Mouse (Mus musculus): ENCODE measurements around the gene Tfdp1.

The Tfdp1 gene

DNA sequence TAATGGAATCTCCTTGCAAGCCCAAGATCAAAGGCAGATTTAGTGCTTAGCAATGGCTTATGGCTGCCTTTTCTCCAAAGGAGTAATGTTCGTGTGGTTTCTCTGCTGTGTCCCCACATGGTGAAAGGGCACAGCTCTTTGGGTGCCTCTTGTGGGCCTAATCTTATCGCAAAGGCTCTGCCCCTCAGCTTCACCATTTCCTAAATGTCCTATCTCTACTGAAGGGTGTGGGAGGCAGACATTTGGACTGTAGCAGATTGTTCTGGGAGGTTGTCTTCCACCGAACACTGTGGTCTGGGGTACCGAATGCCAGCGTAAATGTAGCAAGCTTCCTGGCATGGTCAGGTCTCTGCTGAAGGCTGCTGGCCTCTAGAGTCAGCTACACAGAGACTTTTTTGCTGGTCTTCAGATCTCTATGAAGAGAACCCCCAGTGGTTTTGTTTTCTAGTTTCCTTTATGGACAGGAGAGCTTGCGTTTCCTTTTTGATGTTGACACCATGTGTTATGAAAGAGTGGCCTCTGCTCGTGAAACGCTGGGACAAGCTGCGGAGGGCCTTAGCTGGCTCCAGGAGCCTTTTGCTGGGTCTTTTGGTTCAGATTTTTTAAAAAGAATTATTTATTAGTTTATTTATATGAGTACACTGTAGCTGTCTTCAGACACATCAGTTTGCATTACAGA is 14.7 kb downstream of the Tfdp1 start:
- DNase-seq = no peak

DNA sequence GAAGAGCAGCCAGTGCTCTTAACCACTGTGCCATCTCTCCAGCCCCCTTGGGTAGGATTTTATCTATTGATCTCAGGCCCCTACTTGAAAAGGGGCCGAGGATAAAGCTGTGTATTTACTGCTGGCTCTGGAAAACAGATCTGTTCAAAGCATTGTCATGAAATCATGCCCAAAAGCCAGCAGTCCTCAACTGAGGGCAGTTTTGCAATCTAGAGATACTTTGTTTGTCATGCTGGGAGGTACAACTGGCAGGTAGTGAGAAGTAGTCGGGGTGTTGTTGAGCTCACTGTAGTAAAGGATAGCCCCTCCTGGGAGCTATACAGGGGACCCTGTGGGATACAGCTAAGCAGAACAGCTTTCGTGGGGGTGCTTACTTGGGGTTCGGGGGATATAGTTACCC is 15.3 kb downstream of the Tfdp1 start:
- DNase-seq = no peak

DNA sequence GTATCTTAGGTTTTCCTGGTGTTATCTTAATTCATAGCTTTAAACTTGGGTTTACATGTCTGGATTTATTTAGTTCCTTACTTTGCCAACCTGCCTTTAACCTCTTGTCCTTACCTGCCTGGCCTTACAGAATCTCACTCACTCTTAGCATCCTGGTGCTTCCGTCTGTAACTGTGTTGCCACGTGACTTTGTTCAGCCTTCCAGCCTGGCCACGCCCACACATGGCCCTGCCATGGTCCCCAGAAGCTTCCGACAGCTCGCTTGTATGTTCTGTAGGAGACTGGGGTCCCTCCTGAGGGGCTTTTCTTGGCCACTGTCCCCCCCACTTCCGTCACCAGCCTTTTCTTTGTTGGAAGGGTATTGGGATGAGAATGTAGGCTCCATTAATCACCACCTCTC is 17.7 kb downstream of the Tfdp1 start:
- no peak for DNase-seq

DNA sequence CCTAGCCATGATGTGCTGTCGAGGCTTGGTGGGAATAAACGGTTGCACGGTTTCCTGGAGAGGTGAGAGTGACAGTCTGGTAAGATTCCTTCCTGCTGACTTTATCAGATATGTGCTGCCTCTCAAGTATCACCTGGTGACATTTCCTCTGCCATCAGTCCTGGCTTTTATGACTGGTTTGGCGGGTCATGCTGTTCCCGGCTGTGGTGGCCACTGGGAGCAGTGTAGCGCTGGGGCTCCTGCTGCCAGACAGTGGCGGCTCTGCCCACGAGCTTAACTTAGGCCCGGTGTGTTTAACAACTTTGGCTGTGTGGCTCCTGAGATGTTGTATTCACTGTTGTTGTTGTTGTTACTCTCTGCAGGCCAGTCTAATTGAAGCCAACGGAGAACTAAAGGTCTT is 18.1 kb downstream of the Tfdp1 start:
- no peak for DNase-seq

DNA sequence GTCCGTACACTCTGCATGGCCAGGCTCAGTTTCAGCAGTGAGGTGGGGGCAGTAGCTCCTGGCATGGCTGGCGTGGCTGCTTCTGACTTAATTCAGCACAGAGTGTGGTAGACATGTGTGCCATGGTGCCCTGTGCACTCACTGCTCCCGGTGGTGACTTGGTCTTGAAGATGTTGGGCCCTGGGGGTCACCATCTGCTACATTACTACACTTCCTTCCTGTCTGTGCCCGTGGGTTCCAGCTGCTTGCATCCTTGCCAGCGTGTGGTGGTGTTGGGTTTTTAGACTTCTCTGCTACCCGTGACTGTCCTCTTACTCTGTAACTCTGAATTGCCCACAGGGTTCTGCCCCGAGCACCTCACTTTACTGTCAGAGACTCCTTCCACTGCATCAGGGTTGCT is 21.7 kb downstream of the Tfdp1 start:
- no peak for DNase-seq

DNA sequence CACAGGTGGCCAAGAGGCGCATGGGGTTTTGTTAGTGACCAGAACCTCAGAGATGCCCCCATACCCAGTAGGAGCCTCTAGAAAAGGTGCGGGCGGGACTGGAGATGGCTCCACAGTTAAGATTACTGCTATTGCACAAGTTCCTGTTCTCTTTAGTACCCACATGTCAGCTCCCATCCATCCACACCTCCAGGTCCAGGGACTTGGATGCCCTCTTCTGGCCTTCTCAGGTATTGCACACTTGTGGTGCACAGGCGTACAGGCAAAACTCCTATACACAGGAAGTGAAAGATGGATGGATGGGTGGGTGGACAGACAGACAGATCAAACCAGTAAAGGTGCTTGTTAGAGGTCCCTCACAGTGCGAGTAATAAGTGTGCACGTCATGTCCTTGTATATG is 23.3 kb downstream of the Tfdp1 start:
- no peak for DNase-seq

DNA sequence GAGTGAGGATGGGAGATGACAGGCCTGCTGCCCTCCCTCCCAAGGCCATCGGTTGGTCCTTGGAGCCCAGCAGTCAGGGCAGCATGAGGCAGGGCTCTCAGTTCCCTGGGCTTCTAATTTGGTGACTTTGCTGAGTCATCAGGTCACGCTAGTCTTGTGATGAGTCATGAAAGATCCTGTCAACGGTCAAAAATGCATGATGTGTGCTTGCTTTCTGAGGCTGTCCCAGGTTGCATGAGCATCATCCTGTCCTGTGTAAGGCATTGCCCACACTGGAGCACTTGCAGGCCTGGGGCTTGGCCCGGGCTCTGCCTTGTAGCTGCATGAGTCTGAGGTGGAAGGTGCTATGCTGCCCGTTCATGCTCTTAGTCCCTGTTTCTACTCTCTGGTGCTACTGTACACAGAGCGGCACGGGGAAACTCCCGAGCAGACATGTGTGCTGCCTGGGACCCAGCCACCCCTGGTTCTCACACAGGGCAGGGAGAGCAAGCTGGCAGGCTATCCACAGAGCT is 34.7 kb downstream of the Tfdp1 start:
- DNase-seq = no peak

DNA sequence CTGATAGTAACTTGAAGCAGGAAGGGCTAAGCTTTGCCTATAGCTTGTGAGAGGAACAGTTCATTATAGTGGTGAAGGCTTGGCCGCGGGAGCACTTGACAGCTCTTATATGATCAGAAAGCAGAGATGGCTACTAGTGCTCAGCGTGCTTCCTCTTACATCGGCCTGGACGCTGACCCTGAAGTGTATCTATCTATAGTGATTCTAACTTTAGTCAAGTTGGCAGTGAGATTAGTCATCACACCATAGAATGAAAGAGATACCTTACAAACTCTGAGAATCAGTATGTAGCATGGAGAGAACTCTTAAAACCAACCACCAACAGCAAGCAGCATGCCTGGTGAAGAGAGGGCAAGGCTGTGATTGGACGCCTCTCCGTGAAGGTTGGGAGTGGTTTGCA is 43.1 kb downstream of the Tfdp1 start:
- DNase-seq = no peak

DNA sequence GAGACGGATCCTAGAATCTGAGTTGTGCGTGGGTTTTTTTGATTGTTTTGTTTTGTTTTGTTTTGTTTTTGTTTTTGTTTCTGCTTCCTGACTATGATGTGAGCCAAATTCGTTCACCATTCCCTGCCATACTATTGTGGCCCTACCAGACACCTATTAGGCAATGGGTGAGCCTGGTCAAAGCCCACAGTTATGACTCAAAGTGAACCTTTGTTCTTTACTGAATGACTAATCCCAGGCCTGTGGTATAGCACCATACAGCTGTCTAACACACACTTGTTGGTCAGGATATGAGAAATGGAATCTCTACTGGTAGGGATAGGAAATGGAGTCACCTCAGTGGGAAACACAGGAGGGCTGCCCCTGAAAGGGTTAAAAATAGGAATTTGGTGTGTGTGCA is 44.0 kb downstream of the Tfdp1 start:
- DNase-seq = no peak

DNA sequence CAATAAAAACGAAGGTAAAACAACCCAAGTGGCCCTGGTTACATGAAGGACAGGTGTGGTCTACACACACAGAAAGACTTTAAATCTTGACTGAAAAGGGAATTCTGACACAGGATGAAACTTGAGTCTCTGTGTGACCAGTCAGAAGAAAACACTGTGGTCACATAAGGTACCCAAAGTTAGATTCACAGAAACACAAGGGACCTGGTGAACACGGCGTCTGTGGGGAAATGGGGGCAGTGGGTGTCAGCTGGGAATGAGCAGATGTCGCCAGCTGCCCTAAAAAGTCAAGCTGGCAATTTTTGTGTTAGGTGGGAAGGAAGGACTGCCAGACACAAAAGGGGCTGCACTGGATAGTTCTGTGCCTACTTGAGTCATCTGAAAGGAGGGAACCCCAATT is 44.4 kb downstream of the Tfdp1 start:
- DNase-seq = no peak

DNA sequence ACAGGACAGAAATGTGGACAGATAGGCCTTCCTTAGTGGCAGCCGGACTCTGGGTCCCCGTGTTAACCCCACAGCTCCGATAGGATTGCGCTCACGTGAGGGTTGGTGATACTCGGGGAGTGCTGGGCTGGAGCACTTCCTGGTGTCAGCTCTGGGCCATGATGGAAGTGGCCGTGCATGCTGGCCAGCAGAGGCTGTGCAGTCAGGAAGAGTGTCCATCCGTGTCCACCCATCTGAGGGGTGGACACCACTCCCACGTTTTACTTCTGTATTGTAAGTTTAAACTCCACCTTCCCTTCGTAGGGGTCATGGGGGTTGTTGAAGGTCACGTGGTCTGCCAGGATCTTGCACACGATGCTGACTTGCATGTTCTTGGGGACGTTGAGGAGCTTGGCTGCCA is 47.8 kb downstream of the Tfdp1 start:
- no peak for DNase-seq

DNA sequence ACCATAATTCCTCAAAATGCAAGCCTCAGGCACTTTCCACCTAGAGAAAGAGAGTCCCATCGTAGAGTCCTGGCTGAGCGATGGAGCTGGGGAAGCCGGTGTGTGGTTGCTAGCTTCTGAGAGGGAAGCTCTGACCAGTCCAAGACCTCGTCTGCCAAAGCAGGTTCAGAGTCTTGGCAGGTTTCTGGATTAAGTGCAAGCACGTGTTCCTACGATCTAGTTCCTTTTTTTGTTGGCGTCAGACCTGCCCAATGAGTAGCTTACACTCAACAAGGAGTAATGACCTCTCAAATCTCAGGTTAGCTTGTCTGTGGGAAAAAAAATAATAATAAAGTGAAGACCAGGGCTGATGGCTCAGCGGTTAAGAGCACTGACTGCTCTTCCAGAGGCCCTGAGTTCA is 49.2 kb downstream of the Tfdp1 start:
- DNase-seq = no peak

DNA sequence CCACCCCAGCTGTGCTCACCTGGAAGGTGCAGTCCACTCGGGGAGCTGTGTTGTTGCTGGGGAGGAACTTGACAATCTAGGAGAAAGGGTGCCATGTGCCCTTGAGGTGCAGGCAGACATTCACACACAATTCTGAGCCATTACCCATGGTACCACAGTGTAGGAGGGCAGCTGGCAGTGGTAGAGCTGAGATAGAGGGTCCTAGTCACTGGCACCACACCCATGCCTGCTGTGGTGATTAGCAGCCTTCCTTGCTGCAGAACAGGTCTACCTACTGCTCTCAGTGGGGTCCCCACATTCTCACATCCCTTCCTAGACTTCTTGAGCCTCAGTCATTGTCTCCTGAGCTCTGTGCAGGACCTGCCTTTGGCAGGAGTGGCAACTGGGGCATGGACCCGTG is 50.2 kb downstream of the Tfdp1 start:
- DNase-seq = no peak

DNA sequence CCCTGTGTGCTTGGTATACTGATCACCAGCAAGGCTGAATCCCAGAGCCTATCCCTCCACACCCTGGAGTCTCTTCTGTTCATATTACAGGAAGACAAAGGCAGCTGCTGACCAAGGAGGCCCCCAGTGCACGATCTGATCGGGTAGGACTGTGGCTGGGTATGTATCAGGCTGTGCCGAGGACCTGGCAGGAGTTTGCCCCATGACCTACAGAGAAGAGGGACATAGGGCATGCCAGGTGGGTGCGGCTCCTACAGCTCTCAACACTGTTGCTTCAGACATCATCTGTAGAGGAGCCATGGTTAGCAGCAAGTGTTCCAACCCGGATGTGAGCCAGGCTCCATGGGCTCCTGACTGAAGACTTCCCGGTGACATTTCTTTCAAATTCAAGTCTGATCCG is 55.3 kb downstream of the Tfdp1 start:
- no peak for DNase-seq

DNA sequence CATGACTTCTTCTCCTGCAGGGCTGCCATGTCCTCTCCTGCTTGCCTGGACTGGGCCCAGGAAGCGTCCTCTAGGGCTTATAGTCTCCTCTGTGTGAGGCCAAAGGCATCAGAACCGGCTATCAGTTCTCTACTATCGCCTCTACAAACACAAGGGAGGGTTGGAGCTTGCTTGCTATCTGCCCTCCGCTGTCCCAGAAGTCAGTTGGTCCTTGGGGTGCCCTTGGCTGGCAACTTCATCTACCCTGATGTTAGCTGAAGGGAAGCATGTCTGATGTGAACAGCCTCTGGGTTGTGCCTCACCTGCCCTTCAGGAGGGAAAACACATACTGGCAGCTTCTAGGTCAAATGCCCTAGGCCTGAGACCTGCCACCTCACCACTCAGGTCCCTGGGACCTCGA is 58.2 kb downstream of the Tfdp1 start, which contains the start of gene Atp4b:
TSS of gene Atp4b (minus strand) at position 101 of the 400 bp plus-strand sequence.
- no peak for DNase-seq

DNA sequence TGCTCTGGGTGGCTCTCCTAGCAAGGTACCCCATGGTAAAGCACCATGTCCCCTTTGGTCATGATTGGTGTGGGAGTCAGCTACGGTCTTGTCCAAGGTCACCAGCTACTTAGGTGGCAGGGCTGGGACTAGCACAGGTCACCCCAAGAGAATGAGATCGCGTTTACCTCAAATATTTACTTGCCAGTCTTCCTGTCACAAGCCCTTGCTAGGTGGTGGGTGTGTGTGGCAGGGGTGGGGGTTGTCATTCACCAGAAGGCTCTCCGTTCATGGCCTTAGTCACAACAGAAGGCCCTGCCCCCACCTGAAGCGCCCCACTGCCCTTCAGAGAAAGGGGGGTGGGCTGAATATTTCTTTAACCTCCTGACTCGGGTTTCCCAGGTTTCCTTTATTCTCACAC is 65.0 kb downstream of the Tfdp1 start:
- no peak for DNase-seq

DNA sequence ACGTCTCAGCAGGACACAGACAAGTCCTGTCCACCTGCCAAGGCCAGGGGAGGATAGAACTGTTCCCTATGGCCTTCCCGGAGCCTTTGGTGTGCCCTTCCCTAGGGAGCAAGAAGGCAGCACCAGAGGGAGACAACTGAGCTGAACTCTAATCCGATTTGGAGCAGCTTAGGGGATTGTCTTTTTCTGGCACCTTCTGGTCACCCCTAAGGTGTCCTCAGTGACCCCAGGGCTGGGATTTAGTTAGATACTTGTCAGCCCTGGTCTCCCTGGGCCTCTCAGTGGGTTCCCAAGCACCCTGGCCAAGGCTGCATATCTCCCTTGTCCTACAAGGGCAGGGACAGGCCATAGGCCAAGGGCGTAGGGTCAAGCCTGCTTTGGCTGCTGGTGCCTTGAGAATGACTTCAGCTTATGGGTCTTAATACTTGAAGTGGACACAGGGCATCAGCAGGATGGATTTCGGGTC is 66.1 kb downstream of the Tfdp1 start, which contains the start of gene Grk1:
TSS of gene Grk1 (plus strand) at position 416 of the 466 bp plus-strand sequence.
- no peak for DNase-seq

DNA sequence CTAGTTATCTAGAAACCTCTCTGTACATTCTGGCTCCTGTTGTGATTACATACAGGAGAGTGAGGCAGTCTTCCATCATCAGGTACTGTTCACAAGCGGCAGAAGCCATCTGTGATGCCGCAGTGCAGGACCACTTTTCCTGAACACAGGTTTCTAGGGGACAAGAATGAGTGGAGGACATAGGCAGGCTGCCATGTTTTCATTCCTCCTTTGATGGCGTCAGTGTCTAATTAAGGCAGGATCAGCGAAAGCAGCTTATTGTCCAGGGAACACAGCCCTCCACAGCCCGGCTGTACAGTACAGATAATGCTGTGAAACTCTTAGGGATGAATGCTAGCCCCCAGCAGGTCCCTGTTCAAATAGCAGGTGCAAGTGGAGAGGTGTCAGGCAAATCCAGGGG is 67.5 kb downstream of the Tfdp1 start:
- DNase-seq = no peak

DNA sequence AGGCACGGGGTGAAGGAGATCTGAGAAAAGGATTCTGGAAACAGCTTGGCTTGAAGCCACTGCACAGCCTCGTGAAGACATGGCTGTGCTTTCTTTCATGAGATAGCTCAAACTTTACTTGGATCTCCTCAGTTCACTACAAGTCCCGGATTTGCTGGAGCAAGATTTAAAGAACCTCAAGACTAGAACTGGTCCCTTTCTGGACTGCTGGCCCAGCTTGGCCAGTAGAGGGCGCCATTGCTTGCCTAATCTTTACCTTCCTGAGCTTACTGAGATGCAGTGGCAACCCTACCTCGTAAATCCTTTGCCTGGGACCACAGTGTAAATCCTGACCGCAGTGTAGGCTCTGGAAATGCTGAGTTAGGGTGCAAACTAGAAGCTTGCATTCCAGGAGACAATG is 73.0 kb downstream of the Tfdp1 start:
- DNase-seq = peak; percentile 21 to 39

DNA sequence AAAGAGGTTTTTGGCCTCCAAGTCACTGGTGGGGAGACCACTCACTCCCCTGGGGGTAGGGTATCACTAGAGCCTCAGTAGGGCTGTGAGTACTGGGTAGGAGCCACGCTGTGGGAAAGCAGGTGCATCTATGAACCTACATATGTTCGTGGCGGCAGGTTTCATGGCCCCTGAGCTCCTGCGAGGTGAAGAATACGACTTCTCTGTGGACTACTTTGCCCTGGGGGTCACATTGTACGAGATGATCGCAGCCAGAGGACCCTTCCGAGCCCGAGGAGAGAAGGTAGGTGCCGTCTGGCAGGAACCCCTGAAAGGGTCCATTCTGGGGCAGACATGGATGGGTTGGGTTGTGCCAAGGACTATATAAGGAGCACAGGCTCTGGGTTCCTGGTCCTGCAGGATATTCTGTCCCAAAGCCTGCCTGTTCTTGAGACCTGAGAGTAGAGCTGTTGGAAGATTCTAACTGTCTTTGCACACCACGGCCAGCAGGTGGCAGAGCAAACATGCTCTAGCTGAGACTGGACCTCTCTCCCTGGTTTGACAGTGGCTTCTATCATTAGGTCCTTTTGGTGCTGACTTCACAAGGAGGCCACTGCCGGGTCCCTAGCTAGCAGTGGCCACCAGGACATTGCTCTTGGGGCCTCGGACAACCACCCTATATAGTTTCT is 74.5 kb downstream of the Tfdp1 start:
- DNase-seq = no peak

DNA sequence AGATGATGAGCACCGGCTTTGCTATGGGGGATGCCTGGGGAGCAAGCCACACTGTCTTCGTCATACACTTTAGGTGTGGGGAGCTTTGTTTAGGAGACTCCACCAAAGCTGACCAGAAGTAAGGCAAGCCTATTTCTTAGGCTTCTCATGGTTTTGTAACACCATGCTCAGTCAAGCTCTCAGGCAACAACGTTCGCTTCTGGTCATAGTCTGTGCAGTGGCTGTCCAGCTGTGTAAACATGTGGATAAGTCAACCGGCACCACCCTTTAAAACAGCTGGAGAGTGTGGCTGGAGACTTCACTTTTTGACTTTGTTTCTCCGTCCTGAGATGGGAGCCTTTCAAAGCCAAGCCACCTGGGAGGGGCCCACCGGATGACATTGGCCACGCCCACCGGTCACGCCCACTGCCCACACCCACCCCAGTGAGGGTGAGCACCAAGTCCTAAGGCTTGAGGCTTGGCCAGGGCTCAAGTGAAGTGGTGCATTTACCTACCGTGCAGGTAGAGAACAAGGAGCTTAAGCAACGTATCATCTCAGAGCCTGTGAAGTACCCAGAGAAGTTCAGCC is 75.4 kb downstream of the Tfdp1 start:
- DNase-seq = peak in 1 of 2 experiments; percentile 14

DNA sequence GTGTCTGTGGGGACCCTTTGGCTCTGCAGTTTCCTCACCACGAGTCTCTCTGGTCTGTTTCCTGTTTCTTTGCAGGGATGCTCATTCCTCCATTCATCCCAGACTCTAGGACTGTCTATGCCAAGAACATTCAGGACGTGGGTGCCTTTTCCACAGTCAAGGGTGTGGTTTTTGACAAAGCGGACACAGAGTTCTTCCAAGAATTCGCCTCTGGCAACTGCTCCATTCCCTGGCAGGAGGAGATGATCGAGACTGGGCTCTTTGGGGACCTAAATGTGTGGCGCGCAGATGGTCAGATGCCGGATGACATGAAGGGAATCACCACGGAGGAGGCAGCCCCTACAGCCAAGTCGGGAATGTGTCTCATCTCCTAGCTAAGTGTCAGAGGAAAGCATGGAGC is 77.3 kb downstream of the Tfdp1 start:
- no peak for DNase-seq

DNA sequence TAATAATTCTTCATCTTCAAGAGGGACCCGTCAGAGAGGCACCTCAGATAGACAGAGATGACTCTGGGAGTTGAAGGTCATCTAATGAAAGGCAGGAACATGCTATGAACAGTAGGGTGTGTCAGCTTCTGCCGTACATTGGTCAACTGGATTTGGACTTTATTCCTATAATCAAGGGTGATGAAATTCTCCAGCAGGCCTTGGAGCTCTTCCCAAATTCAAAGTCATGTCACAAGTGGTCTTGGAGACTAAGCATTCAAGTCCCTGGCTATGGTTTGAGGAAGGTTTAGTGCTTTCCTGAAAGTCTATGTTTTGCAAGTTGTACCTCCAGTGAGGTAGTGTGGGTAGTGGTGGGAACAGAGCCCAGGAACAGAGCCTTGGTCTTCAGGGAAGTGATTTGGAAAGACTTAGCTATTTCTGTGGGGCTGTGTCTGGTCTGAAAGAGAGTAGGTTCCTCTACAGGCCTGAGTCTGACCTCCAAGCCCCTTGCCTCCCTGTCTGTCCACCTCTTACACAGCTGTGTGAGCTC is 80.6 kb downstream of the Tfdp1 start:
- DNase-seq = no peak

DNA sequence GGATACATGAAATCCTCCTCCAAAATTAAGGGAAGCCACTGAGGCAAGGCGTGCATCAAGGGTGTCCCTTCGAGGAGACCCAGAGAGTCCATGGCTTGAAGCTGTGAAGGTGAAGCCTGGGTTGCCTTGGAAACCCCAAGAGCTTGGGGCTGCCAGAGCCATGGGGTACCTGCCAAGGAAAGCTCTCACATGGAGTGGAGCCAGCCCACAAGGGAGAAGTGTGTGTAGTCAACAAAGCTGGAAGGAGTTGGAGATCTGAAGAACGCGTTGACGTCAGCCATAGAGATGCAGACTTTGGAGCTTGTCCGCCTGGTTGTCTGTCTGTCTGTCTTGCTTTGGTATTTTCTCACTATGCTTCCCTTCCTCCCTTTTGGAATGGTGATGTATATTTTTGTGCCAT is 82.4 kb downstream of the Tfdp1 start:
- no peak for DNase-seq
